Mouse (Mus musculus): ENCODE results near the gene Ctnna3.

Ctnna3 gene

GRCm38 (mm10) chr10:63950867-63951266 is 521.0 kb downstream of the Ctnna3 start:
- DNase-seq (ENCODE audit: low spot score): no peak

- DNase-seq (ENCODE audit: low spot score): no peak
Observed at GRCm38 (mm10) chr10:63951481-63951880, 521.6 kb downstream of the Ctnna3 start.

- DNase-seq (ENCODE audit: low spot score): no peak
Observed at GRCm38 (mm10) chr10:63954308-63954930, 524.5 kb downstream of the Ctnna3 start.

- DNase-seq (ENCODE audit: low spot score): no peak
Observed at GRCm38 (mm10) chr10:63972300-63972699, 542.4 kb downstream of the Ctnna3 start.

GRCm38 (mm10) chr10:63978101-63978500 is 548.2 kb downstream of the Ctnna3 start:
- DNase-seq (ENCODE audit: low spot score): no peak

GRCm38 (mm10) chr10:63978535-63978934 is 548.6 kb downstream of the Ctnna3 start:
- no peak for DNase-seq (ENCODE audit: low spot score)

- no peak for DNase-seq (ENCODE audit: low spot score)
Observed at GRCm38 (mm10) chr10:63978969-63979368, 549.1 kb downstream of the Ctnna3 start.

- DNase-seq (ENCODE audit: low spot score): no peak
Observed at GRCm38 (mm10) chr10:63979410-63979809, 549.5 kb downstream of the Ctnna3 start.

- DNase-seq (ENCODE audit: low spot score): no peak
Observed at GRCm38 (mm10) chr10:63985576-63985975, 555.7 kb downstream of the Ctnna3 start.

- DNase-seq (ENCODE audit: low spot score): no peak
Observed at GRCm38 (mm10) chr10:63994251-63994650, 564.4 kb downstream of the Ctnna3 start.

- no peak for DNase-seq (ENCODE audit: low spot score)
Observed at GRCm38 (mm10) chr10:64001531-64001930, 571.6 kb downstream of the Ctnna3 start.

GRCm38 (mm10) chr10:64001996-64002395 is 572.1 kb downstream of the Ctnna3 start:
- DNase-seq (ENCODE audit: low spot score): no peak

- DNase-seq (ENCODE audit: low spot score): no peak
Observed at GRCm38 (mm10) chr10:64020347-64020746, 590.4 kb downstream of the Ctnna3 start.

GRCm38 (mm10) chr10:64023340-64023739 is 593.4 kb downstream of the Ctnna3 start:
- DNase-seq (ENCODE audit: low spot score): no peak

- DNase-seq (ENCODE audit: low spot score): no peak
Observed at GRCm38 (mm10) chr10:64030901-64031300, 601.0 kb downstream of the Ctnna3 start.

GRCm38 (mm10) chr10:64039760-64040535 is 610.0 kb downstream of the Ctnna3 start:
- no peak for DNase-seq (ENCODE audit: low spot score)

- no peak for DNase-seq (ENCODE audit: low spot score)
Observed at GRCm38 (mm10) chr10:64041218-64041617, 611.3 kb downstream of the Ctnna3 start.

GRCm38 (mm10) chr10:64041892-64042291 is 612.0 kb downstream of the Ctnna3 start:
- DNase-seq (ENCODE audit: low spot score): no peak

GRCm38 (mm10) chr10:64049151-64049550 is 619.3 kb downstream of the Ctnna3 start:
- DNase-seq (ENCODE audit: low spot score): no peak

- DNase-seq (ENCODE audit: low spot score): no peak
Observed at GRCm38 (mm10) chr10:64049946-64050345, 620.0 kb downstream of the Ctnna3 start.

GRCm38 (mm10) chr10:64063704-64064103 is 633.8 kb downstream of the Ctnna3 start:
- DNase-seq (ENCODE audit: low spot score): no peak

- DNase-seq (ENCODE audit: low spot score): no peak
Observed at GRCm38 (mm10) chr10:64075944-64076343, 646.0 kb downstream of the Ctnna3 start.

GRCm38 (mm10) chr10:64076410-64077052 is 646.6 kb downstream of the Ctnna3 start:
- DNase-seq (ENCODE audit: low spot score): no peak
